Mouse (Mus musculus) heart, adult 18-20 months (tissue): ENCODE data around the gene Scube1. TPM values are rescaled to one million over a fixed set of nuclear protein-coding genes. Genes with fewer than 3 reads are reported as not detected.

Experiments
- DNase-seq, 2 experiments: peaks; one replicate each; pipeline ENCODE4 v3.0.0; 2021 to 2022; ENCODE audit warnings: mixed read lengths in 1 of 2
- total RNA-seq, 2 experiments: library from RNA; stranded (reverse); gene quantifications; 2 replicates each; pipeline ENCODE4 v1.2.3; 2021

Gene Scube1
- total RNA-seq, 2 experiments from 2014 or later, result 0.62 to 0.72 TPM

GRCm38 (mm10) chr15:83565434-83565833, 159.4 kb downstream of the Scube1 start:
- DNase-seq, result peak; percentile 55 to 74

GRCm38 (mm10) chr15:83563857-83564651, 160.8 kb downstream of the Scube1 start:
- peak; percentile 78 to 80 for DNase-seq

GRCm38 (mm10) chr15:83563327-83563856, 161.4 kb downstream of the Scube1 start, which contains the start of the genes Tspo and Mcat:
Gene Tspo, plus strand, starts transcription at chr15:83563592.
Gene Mcat, minus strand, starts transcription at chr15:83563787.
- DNase-seq, result peak; percentile 82

GRCm38 (mm10) chr15:83562626-83563270, 162.1 kb downstream of the Scube1 start:
- DNase-seq, result peak; percentile 92 to 94

- no peak for DNase-seq
These were observed 163.8 kb downstream of the Scube1 start for GRCm38 (mm10) chr15:83560941-83561477.

GRCm38 (mm10) chr15:83555161-83555974, 169.5 kb downstream of the Scube1 start:
- peak; percentile 92 to 94 for DNase-seq

Other genes with a start within 250 kb of the Scube1 start
- gene Ttll1, start 214.1 kb downstream of the Scube1 start, total RNA-seq, result 10 to 100 TPM; 60.1 TPM
- 1 to 10 TPM; 5.7 to 6.5 TPM for gene Bik, start 198.2 kb downstream of the Scube1 start, total RNA-seq
- 10 to 100 TPM; 66.2 to 75.9 TPM for gene Tspo, start 161.4 kb downstream of the Scube1 start, total RNA-seq
- 10 to 100 TPM; 45.0 to 47.3 TPM for gene Mcat, start 161.2 kb downstream of the Scube1 start, total RNA-seq
- 1 to 10 TPM; 6.0 TPM for gene Ttll12, start 129.9 kb downstream of the Scube1 start, total RNA-seq
- not detected for gene Mpped1, start 54.4 kb upstream of the Scube1 start, total RNA-seq